Mouse (Mus musculus): ENCODE measurements around the gene Sirt1. TPM values are rescaled to one million over a fixed set of nuclear protein-coding genes. Genes with fewer than 3 reads are reported as not detected.

The Sirt1 gene
- polyA plus RNA-seq, 1 experiment from 2014 or later, result 4.5 TPM

Other genes with a start within 250 kb of the Sirt1 start
- gene Mypn, start 177.8 kb downstream of the Sirt1 start, polyA plus RNA-seq (2015; fragmentation: Nextera tagmentation; extraction: Ambion mirVana), result 0.09 and 2.2 TPM in 2 replicates
- gene Herc4, start 137.9 kb downstream of the Sirt1 start, polyA plus RNA-seq (2015; fragmentation: Nextera tagmentation; extraction: Ambion mirVana), result 39.9 and 41.1 TPM in 2 replicates
- 9.4 and 9.7 TPM in 2 replicates for gene Dnajc12, start 739 bp upstream of the Sirt1 start, polyA plus RNA-seq (2015; fragmentation: Nextera tagmentation; extraction: Ambion mirVana)
- not detected in 2 replicates for gene Gm7075, start 40.1 kb upstream of the Sirt1 start, polyA plus RNA-seq (2015; fragmentation: Nextera tagmentation; extraction: Ambion mirVana)
- gene Ctnna3, start 48.4 kb upstream of the Sirt1 start, polyA plus RNA-seq (2015; fragmentation: Nextera tagmentation; extraction: Ambion mirVana), result 0.36 and 1.2 TPM in 2 replicates

Data from stomach, embryonic 16.5 days (tissue).